Mouse (Mus musculus) myocyte (in vitro differentiated cells): ENCODE results near the gene Slc38a1.

Experiments used
- CEBPB ChIP-seq: IDR thresholded peaks from 2 replicates; pipeline ENCODE4 v1.6.1; 2011; ENCODE audit warnings: mild to moderate bottlenecking, moderate library complexity; ENCODE audit not compliant: poor library complexity, insufficient read depth, severe bottlenecking
- USF1 ChIP-seq: IDR thresholded peaks from one replicate; pipeline ENCODE4 v1.6.1; 2011; ENCODE audit warnings: low read depth, mild to moderate bottlenecking, control low read depth, moderate library complexity

GRCm38 (mm10) chr15:96568983-96569363 lies 73.7 kb downstream of the Slc38a1 start:
- TF ChIP-seq CEBPB = no peak
- TF ChIP-seq USF1 = no peak
